Mouse (Mus musculus) brown adipose tissue, adult 24 weeks (tissue): ENCODE data around the gene Zfp952. TPM values are rescaled to one million over a fixed set of nuclear protein-coding genes. Genes with fewer than 3 reads are reported as not detected.

ENCODE experiments used
- H3K27ac ChIP-seq: fragments of 200-500 bp; replicated peaks from 2 replicates; pipeline ENCODE4 v1.5.1; 2012; ENCODE audit warnings: low read depth, mild to moderate bottlenecking, low read length
- H3K4me1 ChIP-seq: fragments of 200-500 bp; 2 replicates; pipeline ENCODE4 v1.6.1; 2012; ENCODE audit warnings: low read length, mixed read lengths; ENCODE audit not compliant: control insufficient read depth, insufficient read depth, insufficient read length
- H3K4me3 ChIP-seq: fragments of 200-500 bp; 2 replicates; pipeline ENCODE4 v1.5.1; 2012; ENCODE audit warnings: low read depth, mild to moderate bottlenecking, low read length, moderate library complexity; ENCODE audit not compliant: insufficient read depth
- polyA plus RNA-seq: library from polyadenylated mRNA; stranded (reverse); fragments of >200 nt; gene quantifications from 2 replicates; pipeline ENCODE4 v1.2.4, GENCODE M21; 2012; ENCODE audit not compliant: missing spikeins, insufficient read depth, insufficient read length

Zfp952 gene
- polyA plus RNA-seq = 3.9 and 7.1 TPM in 2 replicates

DNA sequence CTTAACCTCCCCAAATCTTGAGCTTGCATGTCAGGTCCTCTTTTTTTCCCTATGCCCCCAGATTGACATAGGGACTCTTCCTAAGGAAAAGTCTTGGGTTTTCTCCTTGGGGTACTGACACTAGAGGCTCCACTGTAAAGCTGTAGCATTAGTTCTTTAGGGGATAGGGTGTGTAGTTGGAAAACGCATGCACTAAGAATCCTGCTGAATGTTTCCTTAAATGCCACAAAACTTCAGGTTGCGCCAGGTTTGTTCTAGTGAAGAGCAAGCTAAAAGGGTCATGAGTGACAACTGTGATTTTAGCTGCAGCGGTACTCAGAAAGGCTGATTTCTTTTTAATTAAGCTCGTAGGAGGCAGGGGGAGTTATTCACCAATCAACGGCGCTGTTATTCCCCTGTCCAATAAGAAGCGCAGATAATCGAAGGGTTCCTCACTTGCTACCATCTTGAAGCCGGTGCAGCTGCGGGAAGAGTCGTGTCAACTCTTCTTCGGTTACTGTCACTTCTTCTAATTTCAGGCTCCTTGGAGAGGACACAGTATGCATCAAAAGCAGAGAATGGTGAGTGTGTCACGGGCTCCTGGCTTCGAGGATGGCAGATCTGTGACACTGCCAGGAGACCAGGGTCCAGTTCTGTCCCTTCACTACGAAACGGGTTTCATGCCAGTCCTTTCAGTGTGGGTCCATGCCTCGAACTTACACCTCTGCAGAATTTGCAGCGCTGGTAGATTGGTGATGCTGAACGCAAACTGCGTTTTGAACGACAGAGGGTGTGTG lies at the start of gene Zfp952:
Gene Zfp952, plus strand, starts transcription at position 431 of the 776 bp plus-strand sequence.
- Histone ChIP-seq H3K4me3 (peak within 1 kb of the TSS; percentile 86), H3K4me1 (peaks cover 5% of the 10 kb centered on the region; the same call in 1 of the 2 replicates), H3K27ac (peak within 1 kb of the TSS; percentile 67; the same call in 1 of the 2 replicates)

DNA sequence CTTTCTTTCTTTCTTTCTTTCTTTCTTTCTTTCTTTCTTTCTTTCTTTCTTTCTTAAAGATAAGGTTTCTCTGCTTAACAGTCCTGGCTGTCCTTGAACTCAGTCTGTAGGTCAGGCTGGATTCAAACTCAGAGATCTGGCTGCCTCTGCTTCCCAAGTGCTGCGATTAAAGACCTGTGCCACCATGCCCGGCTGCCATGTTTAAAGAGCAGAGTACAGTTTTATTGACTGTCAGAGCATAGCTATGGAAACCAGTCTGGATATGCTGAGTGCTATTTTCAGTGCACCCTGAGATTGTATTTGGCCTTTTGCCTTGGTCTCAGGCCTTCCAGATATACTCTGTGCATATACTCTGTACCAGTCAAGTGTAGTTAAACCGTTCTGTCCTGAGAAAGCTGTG lies 49.3 kb upstream of the Zfp952 start:
- H3K4me1 ChIP-seq = peaks cover 6% of the 10 kb centered on the region; the same call in 1 of the 2 replicates

DNA sequence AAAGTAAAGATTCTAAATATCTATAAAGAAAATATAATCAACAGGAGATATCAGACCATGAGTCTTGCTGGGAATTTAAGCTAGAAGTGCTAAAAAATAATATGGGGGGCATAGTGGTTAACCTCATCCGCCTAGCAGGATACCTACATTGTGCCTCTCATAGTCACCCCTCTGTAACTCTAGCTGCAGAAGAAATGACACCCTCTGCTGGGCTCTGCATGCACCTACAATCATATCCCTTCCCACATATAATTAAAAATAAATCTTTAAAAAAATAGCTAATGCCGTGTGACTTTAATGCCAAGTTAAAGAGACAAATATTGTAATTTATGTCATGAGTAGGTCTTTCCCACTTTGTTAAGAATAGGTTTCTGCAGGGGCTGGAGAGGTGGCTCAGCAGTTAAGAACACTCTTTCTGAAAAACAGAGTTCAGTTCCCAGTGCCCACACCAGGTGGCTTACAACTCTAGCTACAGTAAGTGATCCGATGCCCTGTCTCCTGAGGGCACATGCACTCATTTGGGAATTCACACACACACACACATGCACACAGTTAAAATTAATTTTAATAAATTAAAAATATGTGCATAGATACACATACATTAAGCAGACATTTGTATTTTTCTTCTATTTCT lies 48.4 kb upstream of the Zfp952 start:
- H3K4me1 ChIP-seq = peaks cover 6% of the 10 kb centered on the region; the same call in 1 of the 2 replicates
- H3K4me3 ChIP-seq = no peak overlapping the region
- no peak overlapping the region for H3K27ac ChIP-seq

More for the DNA sequence above, 49.3 kb upstream of the Zfp952 start:
- H3K4me3 ChIP-seq = no peak overlapping the region
- H3K27ac ChIP-seq = no peak overlapping the region

DNA sequence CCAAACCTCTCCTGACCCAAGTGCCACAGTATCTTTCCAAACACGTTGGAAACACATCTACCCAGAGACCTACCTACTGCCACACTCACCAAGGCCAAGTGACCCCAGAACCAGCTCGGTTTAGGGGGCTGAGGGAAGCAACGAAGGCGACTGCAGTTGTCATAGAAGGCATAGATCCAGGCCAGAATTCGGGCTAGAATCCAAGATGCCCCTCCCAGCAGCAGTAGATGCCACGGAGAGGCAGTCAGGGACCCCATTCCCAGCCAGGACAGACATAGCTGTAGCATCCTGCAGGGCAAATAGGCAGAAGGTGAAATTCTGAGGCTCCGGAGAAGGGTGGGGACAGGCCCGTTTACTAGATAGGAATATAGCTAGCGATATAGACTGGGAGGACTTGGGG lies 46.2 kb upstream of the Zfp952 start:
- Histone ChIP-seq H3K27ac (peak overlapping the region; percentile 89), H3K4me3 (peak overlapping the region; percentile 71), H3K4me1 (peaks cover 6% of the 10 kb centered on the region; the same call in 1 of the 2 replicates)

DNA sequence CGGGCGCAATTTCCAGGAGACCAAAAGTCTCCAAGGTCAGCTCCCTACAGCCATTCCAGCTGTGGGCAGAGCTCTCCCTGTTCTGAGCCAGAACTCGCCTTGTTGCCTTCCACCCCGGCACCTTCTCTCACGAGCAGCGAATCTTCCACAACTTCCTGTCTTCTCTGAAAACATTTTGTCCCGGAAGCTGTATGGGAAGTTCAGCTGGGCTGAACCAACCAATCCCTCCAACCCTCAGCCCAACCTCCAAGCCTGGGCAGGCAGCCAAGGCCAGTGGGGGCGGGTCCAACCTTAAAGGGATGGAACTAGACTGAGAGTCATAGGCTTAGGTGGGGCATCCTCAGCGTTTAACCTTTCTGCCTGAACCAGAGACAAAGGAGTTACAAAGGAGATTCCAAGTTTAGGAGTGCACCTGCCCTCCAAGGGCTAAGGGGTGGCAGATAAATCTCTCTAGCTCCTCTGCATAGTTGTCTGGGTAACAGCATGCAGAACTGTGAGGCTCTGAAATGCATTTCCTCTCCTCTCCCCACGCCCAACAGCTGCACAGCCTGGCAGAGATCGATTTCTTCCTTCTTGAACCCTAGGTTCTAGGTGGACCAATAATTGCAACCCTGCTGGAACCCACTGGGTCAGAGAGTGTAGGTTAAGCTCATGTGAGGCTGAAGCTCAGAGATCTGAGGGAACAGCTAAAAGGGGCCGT lies 45.6 kb upstream of the Zfp952 start, which contains the start of gene Cyp4f13:
Gene Cyp4f13, minus strand, starts transcription at position 188 of the 700 bp plus-strand sequence.
- H3K4me1 ChIP-seq = peaks cover 6% of the 10 kb centered on the region; the same call in 1 of the 2 replicates
- peak within 1 kb of the TSS; percentile 89 for H3K27ac ChIP-seq
- peak within 1 kb of the TSS; percentile 71 for H3K4me3 ChIP-seq

DNA sequence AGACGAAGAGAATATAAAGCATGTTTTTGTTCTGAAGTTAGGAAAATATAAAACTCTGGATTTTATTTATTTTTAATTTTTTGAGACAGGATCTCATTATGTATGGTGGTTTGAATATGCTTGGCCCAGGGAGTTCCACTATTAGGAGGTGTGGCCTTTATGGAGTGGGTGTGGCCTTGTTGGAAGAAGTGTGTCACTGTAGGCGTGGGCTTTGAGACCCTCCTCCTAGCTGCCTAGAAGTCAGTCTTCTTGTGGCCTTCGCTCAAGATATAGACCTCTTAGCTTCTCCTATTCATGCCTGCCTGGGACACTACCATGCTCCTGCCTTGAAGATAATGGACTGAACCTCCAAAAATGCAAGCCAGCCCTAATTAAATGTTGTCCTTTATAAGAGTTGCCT lies 42.8 kb upstream of the Zfp952 start:
- no peak overlapping the region for H3K4me3 ChIP-seq
- no peak overlapping the region for H3K27ac ChIP-seq
- H3K4me1 ChIP-seq = peaks cover 6% of the 10 kb centered on the region; the same call in 1 of the 2 replicates

DNA sequence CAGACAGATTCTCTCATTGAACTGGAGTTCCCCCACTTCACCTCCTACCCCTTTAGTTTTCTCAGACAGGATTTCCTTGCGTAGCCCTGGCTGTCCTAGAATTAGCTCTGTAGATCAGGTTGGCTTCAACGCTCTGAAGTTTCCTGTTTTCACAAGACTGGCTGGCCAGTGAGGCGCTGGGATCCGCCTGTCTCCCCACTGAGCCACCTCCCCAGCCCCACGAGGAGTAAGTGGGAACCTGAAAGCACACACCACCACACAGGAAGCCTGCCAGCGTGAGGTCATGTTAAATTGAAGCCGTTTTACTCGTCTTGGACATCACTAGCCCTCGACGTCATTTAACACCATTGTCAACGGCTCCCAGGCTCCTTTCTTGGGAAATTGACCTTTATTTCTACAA lies 41.9 kb upstream of the Zfp952 start:
- Histone ChIP-seq H3K27ac (no peak overlapping the region), H3K4me1 (peaks cover 6% of the 10 kb centered on the region; the same call in 1 of the 2 replicates), H3K4me3 (no peak overlapping the region)

DNA sequence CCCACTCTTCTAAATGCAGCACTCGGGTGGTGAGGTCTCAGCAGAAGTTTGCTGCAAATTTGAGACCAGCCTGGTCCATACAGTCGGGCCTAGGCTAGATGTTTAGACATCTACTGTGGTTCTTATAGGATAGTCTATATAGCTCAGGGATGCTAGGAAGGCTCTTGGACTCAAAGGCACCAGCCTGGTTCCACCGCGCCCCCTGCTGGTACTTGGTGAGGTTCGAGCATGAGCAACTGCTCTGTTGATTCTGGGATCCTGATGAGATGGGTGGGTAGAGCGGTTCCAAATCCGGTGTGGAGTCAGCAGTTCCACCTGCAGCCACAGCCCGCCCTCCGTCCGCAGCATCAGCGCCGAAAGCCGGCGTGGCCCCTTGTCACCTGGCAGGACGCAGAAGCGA lies 41.5 kb upstream of the Zfp952 start:
- Histone ChIP-seq H3K27ac (no peak overlapping the region), H3K4me1 (peaks cover 3% of the 10 kb centered on the region; the same call in 1 of the 2 replicates), H3K4me3 (no peak overlapping the region)

DNA sequence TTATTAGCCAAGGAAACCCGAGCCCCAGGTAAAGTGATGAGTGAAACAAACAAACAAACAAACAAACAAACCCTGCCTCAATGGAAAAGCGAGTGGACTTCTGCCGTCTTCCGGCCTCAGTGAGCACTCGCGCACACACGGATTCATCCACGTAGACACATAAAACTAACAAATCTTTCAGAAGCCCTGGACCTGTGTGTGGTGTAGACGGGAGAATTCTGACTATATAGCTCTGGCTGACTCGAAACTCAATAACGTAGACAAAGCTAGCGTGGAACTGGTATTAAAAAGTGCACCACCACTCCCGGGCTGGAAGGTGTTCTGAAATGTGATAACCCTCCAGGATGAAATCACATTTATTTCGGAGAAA lies 27.7 kb upstream of the Zfp952 start:
- Histone ChIP-seq H3K27ac (peak overlapping the region; percentile 60), H3K4me1 (peaks cover 9% of the 10 kb centered on the region), H3K4me3 (peak overlapping the region; percentile 79)

DNA sequence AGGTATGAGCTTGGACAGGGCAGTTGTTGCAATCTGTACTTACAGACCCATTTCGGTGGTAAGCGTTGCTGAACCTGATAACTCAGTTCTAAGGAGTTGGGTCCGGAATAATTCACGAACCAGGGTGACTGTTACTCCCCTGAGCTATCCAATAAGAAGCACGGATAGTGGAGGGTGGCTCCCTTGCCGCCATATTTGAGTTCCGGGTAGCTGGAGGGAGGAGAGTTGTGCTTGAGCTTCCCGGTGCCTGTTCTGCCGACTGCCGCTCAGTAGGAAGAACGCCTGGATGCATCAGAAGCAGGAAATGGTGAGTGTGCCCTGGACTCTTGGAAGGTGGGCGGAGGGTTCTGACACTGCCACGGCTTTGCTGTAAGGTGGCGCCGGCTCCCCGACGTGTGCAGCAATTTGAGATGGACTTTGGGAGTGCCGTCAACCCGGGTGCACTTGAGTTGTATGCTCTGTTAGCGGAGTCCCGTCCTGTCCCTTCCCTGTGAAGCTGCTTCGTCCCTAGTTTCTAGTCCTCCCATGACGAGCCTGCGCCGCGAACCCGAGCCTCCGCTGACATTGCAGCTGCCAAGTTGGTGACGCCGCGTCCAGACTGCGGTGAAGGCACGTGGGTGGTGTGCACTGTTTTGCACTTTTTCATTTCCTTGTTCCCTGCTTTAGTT lies 27.2 kb upstream of the Zfp952 start, which contains the start of gene Zfp472:
Gene Zfp472, plus strand, starts transcription at position 192 of the 668 bp plus-strand sequence.
- Histone ChIP-seq H3K4me1 (peaks cover 9% of the 10 kb centered on the region), H3K4me3 (peak within 1 kb of the TSS; percentile 79), H3K27ac (peak within 1 kb of the TSS; percentile 60)

DNA sequence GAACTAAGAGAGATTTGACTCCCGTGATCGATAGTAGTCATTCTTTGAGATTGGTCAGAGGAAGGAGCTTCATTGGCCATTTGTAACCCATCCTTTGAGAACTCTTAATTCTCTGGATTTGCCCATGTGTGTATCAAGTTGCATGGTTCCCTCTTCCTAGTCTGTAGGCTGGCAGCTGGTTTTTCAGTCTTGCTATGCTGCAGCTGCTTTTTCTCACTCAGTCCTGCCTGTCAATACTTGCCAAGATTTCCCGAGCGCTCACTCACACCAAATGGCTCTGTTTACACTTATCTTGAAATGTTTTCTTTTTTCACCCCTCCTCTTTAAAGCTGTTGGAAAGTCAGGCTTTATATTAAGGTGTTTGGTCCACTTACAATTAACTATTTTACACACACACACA lies 11.6 kb upstream of the Zfp952 start:
- no peak overlapping the region for H3K27ac ChIP-seq
- no peak overlapping the region for H3K4me3 ChIP-seq

DNA sequence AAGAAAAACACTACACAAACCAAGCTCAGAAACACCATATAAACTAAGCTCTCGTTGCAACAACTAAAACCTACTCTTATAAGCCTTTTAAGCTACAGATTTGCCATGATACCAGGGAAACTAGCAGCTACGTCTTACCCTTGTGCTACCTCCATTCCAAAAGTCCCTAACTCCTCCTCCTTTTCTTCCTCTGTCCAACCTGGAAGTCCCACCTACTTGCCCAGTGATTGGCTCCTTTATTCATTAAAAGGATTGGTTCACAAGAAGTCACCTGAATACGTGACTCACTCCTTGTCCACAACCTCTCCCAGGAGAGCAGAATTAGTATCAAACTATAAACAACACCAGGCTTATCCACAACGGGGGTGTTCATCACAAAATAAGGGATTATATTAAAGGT lies 6.6 kb upstream of the Zfp952 start:
- no peaks in the 10 kb centered on the region for H3K4me1 ChIP-seq
- H3K4me3 ChIP-seq = no peak overlapping the region
- no peak overlapping the region for H3K27ac ChIP-seq

More for the DNA sequence above, 11.6 kb upstream of the Zfp952 start:
- no peaks in the 10 kb centered on the region for H3K4me1 ChIP-seq

DNA sequence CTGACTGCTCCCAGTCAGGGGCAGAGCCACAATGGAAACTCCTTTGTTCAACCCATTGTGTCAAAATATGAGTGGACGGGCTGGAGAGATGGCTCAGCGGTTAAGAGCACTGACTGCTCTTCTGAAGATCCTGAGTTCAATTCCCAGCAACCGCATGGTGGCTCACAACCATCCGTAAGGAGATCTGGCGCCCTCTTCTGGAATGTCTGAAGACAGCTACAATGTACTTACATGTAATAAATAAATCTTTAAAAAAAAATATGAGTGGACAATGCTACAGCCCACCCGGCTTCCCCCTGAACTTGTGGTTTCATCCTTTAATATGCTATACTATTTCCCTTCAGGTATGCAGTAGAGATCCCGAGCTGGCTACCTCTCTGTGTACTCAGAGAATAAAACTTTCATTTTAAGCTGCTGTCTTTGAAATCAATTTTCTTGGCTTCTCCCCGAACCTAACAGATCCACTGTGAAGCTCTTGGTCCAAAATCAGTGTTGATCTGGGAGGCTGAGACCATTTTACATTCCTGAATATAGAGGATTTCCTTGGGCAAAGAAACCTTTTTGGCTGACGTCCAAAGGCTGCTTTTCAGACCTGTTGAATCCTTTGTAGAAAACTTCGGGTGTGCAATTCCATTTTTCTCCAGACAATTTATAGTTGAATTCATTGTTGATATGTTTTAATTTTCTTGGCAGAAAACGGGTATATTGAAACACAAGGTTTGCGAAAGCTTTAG lies 797 bp upstream of the Zfp952 start:
- Histone ChIP-seq H3K4me3 (peak overlapping the region; percentile 86; the same call in 1 of the 2 replicates), H3K4me1 (peaks cover 5% of the 10 kb centered on the region; the same call in 1 of the 2 replicates), H3K27ac (no peak overlapping the region)

DNA sequence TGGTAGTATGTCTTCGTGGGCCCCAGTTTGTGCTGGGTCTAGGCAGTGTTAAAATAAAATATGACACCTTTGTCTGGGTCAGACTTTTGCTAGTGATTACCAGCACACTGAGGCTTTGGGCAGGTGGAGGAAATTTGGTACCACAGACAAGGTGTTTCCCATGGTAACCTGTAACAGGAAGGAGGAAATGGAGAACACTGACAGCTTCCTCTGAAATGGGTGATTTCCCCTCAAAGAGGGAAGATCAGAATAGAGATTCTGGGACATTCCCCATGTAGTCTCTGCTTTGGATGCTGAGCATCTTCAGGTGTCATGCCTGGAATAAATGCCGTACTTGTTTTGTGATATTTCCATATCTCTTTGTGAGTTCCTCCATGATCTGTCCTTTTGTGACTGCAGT lies 5.6 kb downstream of the Zfp952 start:
- Histone ChIP-seq H3K4me1 (peaks cover 5% of the 10 kb centered on the region; the same call in 1 of the 2 replicates), H3K4me3 (no peak overlapping the region), H3K27ac (no peak overlapping the region)
